Mouse (Mus musculus): ENCODE results near the gene Slmap. TPM values are rescaled to one million over a fixed set of nuclear protein-coding genes. Genes with fewer than 3 reads are reported as not detected.

Gene Slmap
- polyA plus RNA-seq, 1 experiment from 2014 or later: 12.6 TPM

Other genes with a start within 250 kb of the Slmap start
- gene Dennd6a, start 38.9 kb upstream of the Slmap start, polyA plus RNA-seq (2015; fragmentation: Nextera tagmentation; extraction: Ambion mirVana): 17.4 and 18.5 TPM in 2 replicates
- 501 and 512 TPM in 2 replicates for gene Arf4, start 103.1 kb upstream of the Slmap start, polyA plus RNA-seq (2015; fragmentation: Nextera tagmentation; extraction: Ambion mirVana)
- 12.7 and 13.0 TPM in 2 replicates for gene Pde12, start 135.0 kb upstream of the Slmap start, polyA plus RNA-seq (2015; fragmentation: Nextera tagmentation; extraction: Ambion mirVana)
- gene Dnah12, start 158.3 kb upstream of the Slmap start, polyA plus RNA-seq (2015; fragmentation: Nextera tagmentation; extraction: Ambion mirVana): 0.14 and 0.28 TPM in 2 replicates